Comparison of ENCODE assay signal across 9 mouse cellular contexts in the genomic region with DNA sequence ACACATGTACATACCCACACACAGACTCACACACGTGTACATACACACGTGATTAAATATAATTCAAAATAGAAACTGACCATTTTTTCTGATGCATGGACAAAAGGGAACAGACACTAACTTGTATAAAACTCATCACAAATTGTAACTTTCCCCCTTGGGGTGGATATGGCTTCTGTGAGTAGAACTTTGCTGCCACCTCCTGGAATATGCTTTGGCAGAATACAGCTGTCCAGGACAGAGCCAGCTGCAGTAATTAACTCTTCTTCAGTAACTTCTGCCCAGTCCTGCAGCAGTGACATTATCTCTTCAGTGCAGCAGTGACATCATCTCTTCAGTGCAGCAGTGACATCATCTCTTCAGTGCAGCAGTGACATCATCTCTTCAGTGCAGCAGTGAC. TPM values are rescaled to one million over a fixed set of nuclear protein-coding genes. Genes with fewer than 3 reads are reported as not detected.
DNase-seq lines count a peak whose midpoint lies in the region; ATAC-seq lines count a peak whose summit lies in the region.
"Had no signal": no experiment of that assay in that cellular context is flagged by ENCODE, and none has a peak within 500 bp of the region (broad histone marks: within the 10 kb centered on the region; RNA-seq: fewer than 3 reads in every experiment).

No protein-coding gene starts in this region.

- WGBS in heart, embryonic 11.5 days (ENCODE audit: insufficient replicate concordance), result 56% methylated on average over 2 of the region's 2 CpGs
- WGBS in hindbrain, embryonic 11.5 days, result 70% methylated on average over 2 of the region's 2 CpGs

- H3K27ac ChIP-seq in heart, embryonic 11.5 days (ENCODE audit: low read depth, low read length), result no peak overlapping the region
- H3K27ac ChIP-seq in hindbrain, embryonic 11.5 days (ENCODE audit: low read depth, low read length), result no peak overlapping the region

- peak; percentile 67 for DNase-seq in heart, adult 11 months
- DNase-seq in 3T3-L1 (ENCODE audit: low read depth, low spot score), result peak; percentile 47
- DNase-seq in MN1 (ENCODE audit: low spot score), result peak; percentile 60
- peak; percentile 41 for DNase-seq in hindbrain, embryonic 11.5 days (ENCODE audit: low spot score)
- DNase-seq in thymus, postnatal 0 days (ENCODE audit: low spot score), result peak; percentile 19
- no peak for DNase-seq in right cerebral cortex, postnatal 14 days

- H3K9me3 ChIP-seq in heart, embryonic 11.5 days (replicated peaks; ENCODE audit: control insufficient read depth, low read length), result peaks cover 6% of the 10 kb centered on the region
- no peaks in the 10 kb centered on the region for H3K9me3 ChIP-seq in hindbrain, embryonic 11.5 days (ENCODE audit: control insufficient read depth, low read length)

- no peak overlapping the region for H3K4me2 ChIP-seq in heart, embryonic 11.5 days
- H3K4me2 ChIP-seq in hindbrain, embryonic 11.5 days (replicated peaks; ENCODE audit: low read depth, low read length), result no peak overlapping the region

- no peaks in the 10 kb centered on the region for H3K27me3 ChIP-seq in heart, embryonic 11.5 days (ENCODE audit: control insufficient read depth, insufficient read depth, low read length)
- H3K27me3 ChIP-seq in hindbrain, embryonic 11.5 days (ENCODE audit: control insufficient read depth, insufficient read depth, low read length), result no peaks in the 10 kb centered on the region

- no peaks in the 10 kb centered on the region for H3K4me1 ChIP-seq in heart, embryonic 11.5 days (ENCODE audit: control insufficient read depth, insufficient read depth, low read length)
- H3K4me1 ChIP-seq in hindbrain, embryonic 11.5 days (replicated peaks; ENCODE audit: control insufficient read depth, insufficient read depth, low read length), result no peaks in the 10 kb centered on the region

- ATAC-seq in heart, embryonic 11.5 days (replicated peaks; ENCODE audit: insufficient number of reproducible peaks, low FRiP score, low TSS enrichment), result no peak
- ATAC-seq in hindbrain, embryonic 11.5 days (ENCODE audit: low FRiP score), result peak; percentile 47; the same call in 1 of the 2 replicates
- peak; percentile 75 for ATAC-seq in megakaryocyte progenitor cell, adult 5-6 weeks (replicated peaks; ENCODE audit: poor library complexity)

- H3K4me3 ChIP-seq in heart, embryonic 11.5 days (ENCODE audit: low read depth, low read length), result no peak overlapping the region
- H3K4me3 ChIP-seq in hindbrain, embryonic 11.5 days (ENCODE audit: low read depth, low read length), result no peak overlapping the region

- H3K9ac ChIP-seq in heart, embryonic 11.5 days (ENCODE audit: low read depth, low read length), result no peak overlapping the region
- H3K9ac ChIP-seq in hindbrain, embryonic 11.5 days (ENCODE audit: low read depth, low read length), result no peak overlapping the region

- H3K36me3 ChIP-seq in heart, embryonic 11.5 days (ENCODE audit: control insufficient read depth, insufficient read depth, low read length), result no peaks in the 10 kb centered on the region
- H3K36me3 ChIP-seq in hindbrain, embryonic 11.5 days (ENCODE audit: control insufficient read depth, insufficient read depth, low read length), result no peaks in the 10 kb centered on the region

RNA-seq across cellular contexts. Expression of a gene that starts 15.7 kb away (rescaled TPM):
- not detected in 2 replicates for polyA plus RNA-seq in heart, embryonic 11.5 days (2014; fragmentation: Nextera tagmentation; extraction: Ambion mirVana)
- not detected in 2 replicates for polyA plus RNA-seq in hindbrain, embryonic 11.5 days (2014; fragmentation: Nextera tagmentation; extraction: Ambion mirVana)
- not detected in 2 replicates for total RNA-seq in megakaryocyte progenitor cell, adult 5-6 weeks (2015)
- 0.54 TPM in 1 of 2 replicates, not detected in the other for total RNA-seq in megakaryocyte progenitor cell, adult 5-6 weeks (2017)
- not detected in 2 replicates for polyA plus RNA-seq in thymus, postnatal 0 days (2015; fragmentation: Nextera tagmentation; extraction: Ambion mirVana)
- polyA plus RNA-seq: small intestine, adult 2 months had no signal

RNA-seq across cellular contexts. Expression of a gene that starts 40.1 kb away (rescaled TPM):
- polyA plus RNA-seq in heart, embryonic 11.5 days (2014; fragmentation: Nextera tagmentation; extraction: Ambion mirVana), result 42.7 and 45.4 TPM in 2 replicates
- 46.0 and 58.4 TPM in 2 replicates for polyA plus RNA-seq in hindbrain, embryonic 11.5 days (2014; fragmentation: Nextera tagmentation; extraction: Ambion mirVana)
- 54.4 and 56.0 TPM in 2 replicates for total RNA-seq in megakaryocyte progenitor cell, adult 5-6 weeks (2015)
- 34.3 and 36.6 TPM in 2 replicates for total RNA-seq in megakaryocyte progenitor cell, adult 5-6 weeks (2017)
- 71.5 and 100 TPM in 2 replicates for polyA plus RNA-seq in thymus, postnatal 0 days (2015; fragmentation: Nextera tagmentation; extraction: Ambion mirVana)

RNA-seq across cellular contexts. Expression of a gene that starts 40.7 kb away (rescaled TPM):
- 1.00 and 1.1 TPM in 2 replicates for polyA plus RNA-seq in heart, embryonic 11.5 days (2014; fragmentation: Nextera tagmentation; extraction: Ambion mirVana)
- polyA plus RNA-seq in hindbrain, embryonic 11.5 days (2014; fragmentation: Nextera tagmentation; extraction: Ambion mirVana), result 1.4 and 1.7 TPM in 2 replicates
- total RNA-seq in megakaryocyte progenitor cell, adult 5-6 weeks (2015), result 0.07 TPM in 1 of 2 replicates, not detected in the other
- total RNA-seq in megakaryocyte progenitor cell, adult 5-6 weeks (2017), result 0.17 TPM in 1 of 2 replicates, not detected in the other
- 1.7 and 1.9 TPM in 2 replicates for polyA plus RNA-seq in thymus, postnatal 0 days (2015; fragmentation: Nextera tagmentation; extraction: Ambion mirVana)
